27 mouse cellular contexts compared by ENCODE assay signal in genomic region chr8:71639318-71639717, GRCm38 (mm10). TPM values are rescaled to one million over a fixed set of nuclear protein-coding genes. Genes with fewer than 3 reads are reported as not detected.
"Had no signal": no experiment of that assay in that cellular context is flagged by ENCODE, and none has a peak within 500 bp of the region (broad histone marks: within the 10 kb centered on the region; RNA-seq: fewer than 3 reads in every experiment).

No protein-coding gene starts in this region.

- H3K36me3 ChIP-seq: heart, embryonic 13.5 days; heart, embryonic 15.5 days; kidney, embryonic 15.5 days; limb, embryonic 13.5 days; limb, embryonic 15.5 days had no signal

- H3K27ac ChIP-seq: heart, adult 2 months; heart, embryonic 13.5 days; heart, embryonic 15.5 days; hindbrain, embryonic 13.5 days; hindbrain, embryonic 15.5 days; hindbrain, postnatal 0 days; kidney, embryonic 15.5 days; kidney, postnatal 0 days; layer of hippocampus, adult 2 months; left cerebral cortex, adult 2 months; limb, embryonic 13.5 days; limb, embryonic 15.5 days had no signal

- H3K9ac ChIP-seq: forebrain, postnatal 0 days; heart, embryonic 13.5 days; heart, embryonic 15.5 days; hindbrain, embryonic 13.5 days; hindbrain, embryonic 15.5 days; kidney, embryonic 15.5 days; limb, embryonic 13.5 days; limb, embryonic 15.5 days had no signal

- H3K4me3 ChIP-seq: heart, adult 2 months; heart, embryonic 13.5 days; heart, embryonic 15.5 days; hindbrain, embryonic 13.5 days; hindbrain, embryonic 15.5 days; kidney, embryonic 15.5 days; layer of hippocampus, adult 2 months; left cerebral cortex, adult 2 months; limb, embryonic 13.5 days; limb, embryonic 15.5 days had no signal

- ATAC-seq: forebrain, postnatal 0 days; hindbrain, postnatal 0 days; intestine, embryonic 16.5 days had no signal

- H3K27me3 ChIP-seq: hindbrain, embryonic 15.5 days had no signal

- DNase-seq: forebrain, postnatal 0 days; gastrocnemius, postnatal 14 days; gastrocnemius, postnatal 36 days; heart, adult 11 months; heart, adult 2 months; heart, postnatal 14 days; heart, postnatal 36 days; kidney, adult 11 months; kidney, adult 2 months; kidney, adult 9 months; kidney, postnatal 14 days; kidney, postnatal 36 days; left cerebral cortex, postnatal 4 days had no signal

- H3K9me3 ChIP-seq: heart, embryonic 13.5 days; heart, embryonic 15.5 days; hindbrain, embryonic 13.5 days; hindbrain, embryonic 15.5 days; kidney, embryonic 15.5 days; limb, embryonic 13.5 days; limb, embryonic 15.5 days had no signal

- H3K4me2 ChIP-seq: heart, embryonic 11.5 days; heart, embryonic 13.5 days; heart, embryonic 15.5 days; hindbrain, embryonic 13.5 days; hindbrain, embryonic 15.5 days; kidney, embryonic 15.5 days; limb, embryonic 13.5 days; limb, embryonic 15.5 days had no signal

RNA-seq across cellular contexts. Expression of gene Unc13a, which starts 32.2 kb away (rescaled TPM):
- total RNA-seq: gastrocnemius, adult 18-20 months; gastrocnemius, postnatal 36 days had no signal
